Mouse (Mus musculus): Measurements from ENCODE around the gene Il12rb1. TPM values are rescaled to one million over a fixed set of nuclear protein-coding genes. Genes with fewer than 3 reads are reported as not detected.
"Not testable (repeated sequence)": the region's sequence is repeated elsewhere in the genome, so short reads cannot be mapped to it uniquely, and the experiment has no call there.

Gene Il12rb1
- total RNA-seq, 2 experiments from 2014 or later = 0.15 to 0.31 TPM

DNA sequence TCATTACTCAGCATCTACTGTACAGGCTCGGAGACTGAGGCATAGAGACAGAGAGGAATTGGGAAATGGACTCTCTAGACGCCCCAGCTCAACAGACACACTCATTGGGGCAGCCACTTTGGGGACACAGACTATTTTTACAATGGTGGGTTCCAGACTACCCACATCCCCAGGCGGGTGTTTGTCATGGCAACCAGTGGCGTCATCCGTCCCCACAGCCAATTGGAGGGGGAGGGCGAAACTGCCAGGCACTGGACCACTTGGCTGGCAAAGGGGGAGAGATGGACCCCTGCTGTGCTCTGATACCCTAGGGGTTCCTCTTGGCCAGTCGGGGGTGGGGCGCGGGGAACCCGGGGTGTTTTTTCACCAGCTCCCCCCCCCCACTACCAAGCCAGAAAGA, 7.6 kb upstream of the Il12rb1 start:
- no peak for DNase-seq

DNA sequence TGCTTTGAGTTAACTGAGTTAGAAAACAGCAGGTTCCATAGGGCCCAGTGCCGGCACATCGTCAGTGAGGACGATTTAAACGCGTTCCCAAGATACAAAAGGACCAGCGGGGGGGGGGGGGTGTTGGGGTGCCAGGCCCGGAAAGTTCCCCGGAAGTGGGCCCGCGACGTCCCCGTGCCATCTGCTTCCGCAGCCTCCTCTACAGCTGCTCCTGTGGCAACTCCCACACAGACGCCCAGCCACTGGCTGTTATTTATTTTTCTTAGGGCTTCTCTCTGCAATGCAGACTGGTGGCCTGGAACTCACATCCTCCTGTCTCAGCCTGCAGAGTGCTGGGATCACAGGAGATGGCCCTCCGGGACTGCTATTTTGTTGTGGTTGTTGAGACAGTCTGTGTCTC, 7.1 kb upstream of the Il12rb1 start:
- DNase-seq = peak in 1 of 2 experiments; percentile 43

DNA sequence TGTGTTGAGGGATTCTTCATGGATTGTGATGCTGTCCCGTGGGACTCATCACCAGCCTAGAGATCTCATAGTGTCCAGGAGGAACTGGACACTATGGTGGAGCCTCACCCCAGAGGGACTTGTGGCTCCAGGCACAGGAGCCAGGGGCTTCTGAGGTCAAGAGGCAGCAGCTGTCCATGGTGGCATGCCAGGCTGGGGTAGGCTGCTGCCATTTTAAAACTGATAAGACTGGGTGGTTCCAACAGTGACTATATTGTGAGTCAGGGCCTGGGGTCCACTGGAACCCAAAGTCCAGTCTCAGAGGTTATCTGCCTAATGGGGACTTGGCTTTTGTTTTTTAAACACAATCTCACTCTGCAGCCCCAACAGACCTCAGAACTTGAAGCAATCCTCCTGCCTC, 6.4 kb upstream of the Il12rb1 start:
- no peak for DNase-seq

- DNase-seq = no peak
Measured at GRCm38 (mm10) chr8:70802786-70803510, 5.3 kb upstream of the Il12rb1 start.

GRCm38 (mm10) chr8:70803761-70804480, 4.3 kb upstream of the Il12rb1 start:
- peak; percentile 64 to 76 for DNase-seq

DNA sequence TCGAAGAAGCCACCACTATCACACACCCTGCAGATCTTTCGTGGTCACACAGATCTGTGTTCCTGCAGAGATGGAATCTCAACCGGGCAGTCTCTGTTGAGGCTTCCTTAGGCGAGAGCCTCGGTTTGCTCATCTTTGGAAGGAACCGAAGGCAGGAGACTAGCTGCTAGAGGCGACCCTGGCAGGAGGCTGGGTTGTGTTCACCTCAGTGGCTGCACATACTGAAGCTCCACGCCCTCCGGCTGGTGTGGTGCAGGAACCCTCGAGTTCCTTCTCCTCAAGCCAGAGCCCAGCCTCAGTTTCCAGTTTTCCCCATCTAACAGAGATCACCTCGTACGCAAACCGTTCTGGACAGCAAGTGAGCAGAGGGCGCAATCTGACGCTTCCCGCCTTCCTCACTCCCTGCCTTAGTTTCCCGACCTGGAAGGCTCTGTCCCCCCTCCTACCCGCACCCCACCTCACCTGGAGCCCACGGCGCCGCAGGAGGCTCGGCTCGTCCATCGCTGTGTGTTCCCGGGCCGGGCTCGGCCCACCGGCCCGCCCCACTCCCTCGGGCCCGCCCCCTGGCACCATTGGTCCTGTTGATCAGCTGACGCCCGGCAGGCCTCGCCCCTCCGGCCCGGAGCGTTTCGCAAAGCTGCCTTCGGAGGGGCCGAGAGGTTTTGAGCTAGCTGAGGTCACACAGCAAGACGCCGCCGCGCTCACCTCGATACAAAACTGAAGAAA, 3.6 kb upstream of the Il12rb1 start, which contains the start of gene Mast3:
TSS of gene Mast3 (minus strand) at position 574 of the 726 bp plus-strand sequence.
- peak; percentile 89 to 93 for DNase-seq

- peak; percentile 52 to 83 for DNase-seq
Measured at GRCm38 (mm10) chr8:70806541-70806940, 1.7 kb upstream of the Il12rb1 start.

DNA sequence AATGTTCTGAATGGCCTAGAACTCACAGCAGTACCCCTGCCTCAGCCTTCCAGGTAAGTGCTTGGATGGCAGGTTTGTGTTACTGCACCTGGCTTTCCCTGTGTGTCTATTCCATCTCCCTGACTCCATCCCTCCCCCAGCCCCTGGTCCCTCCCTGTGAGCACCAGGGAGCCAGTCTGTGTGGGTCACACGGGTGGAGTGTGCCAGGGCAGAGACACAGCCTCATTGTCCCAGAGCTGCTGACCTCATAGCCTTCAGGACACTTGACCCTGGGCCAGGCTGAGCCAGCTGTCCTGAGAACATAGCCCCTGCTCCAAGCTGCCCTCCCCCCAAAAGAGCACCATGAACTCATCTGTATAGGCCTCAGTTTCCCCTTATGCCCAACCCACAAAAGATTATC, 945 bp upstream of the Il12rb1 start:
- DNase-seq = no peak

GRCm38 (mm10) chr8:70808955-70809701, 879 bp downstream of the Il12rb1 start:
- DNase-seq = no peak

GRCm38 (mm10) chr8:70810962-70811680, 2.9 kb downstream of the Il12rb1 start:
- no peak for DNase-seq

DNA sequence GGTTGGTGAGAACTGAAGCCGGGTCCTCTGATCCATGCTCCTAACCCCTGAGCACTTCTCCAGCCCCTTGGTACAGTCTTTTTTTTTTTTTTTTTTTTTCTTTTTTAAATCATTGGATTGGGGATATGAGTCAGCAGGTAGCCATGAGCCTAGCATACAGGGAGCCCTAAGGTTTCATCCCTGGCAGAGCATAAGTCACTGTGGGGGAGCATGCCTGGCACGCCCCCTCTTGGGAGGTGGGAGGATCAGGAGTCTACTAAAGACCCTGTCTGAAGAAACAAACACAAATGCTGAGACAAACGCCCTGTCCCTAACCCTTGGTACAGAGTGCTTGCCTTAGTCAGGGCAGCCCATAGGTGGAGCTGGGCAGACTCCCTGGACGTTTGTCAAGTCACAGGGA, 3.8 kb downstream of the Il12rb1 start:
- no peak for DNase-seq

DNA sequence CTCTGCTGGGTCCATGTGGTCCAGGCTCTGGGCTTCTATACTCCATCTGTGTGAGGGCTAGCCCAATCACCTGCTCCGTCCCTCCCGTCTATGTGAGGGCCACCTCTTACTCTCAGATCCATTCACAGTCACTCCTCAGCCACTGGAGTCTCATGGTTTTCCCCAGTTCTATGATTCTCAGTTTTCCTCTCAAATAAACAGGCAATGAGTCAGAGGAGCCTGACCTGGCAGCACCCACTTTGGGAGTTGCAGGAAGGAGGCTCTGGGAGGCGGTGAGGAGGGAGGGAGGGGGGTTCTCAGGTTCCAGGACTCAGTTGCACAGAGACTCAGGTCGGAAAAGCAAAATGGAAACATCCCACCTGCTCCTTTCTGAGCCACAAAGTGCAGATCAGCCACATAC, 4.6 kb downstream of the Il12rb1 start:
- DNase-seq = no peak

DNA sequence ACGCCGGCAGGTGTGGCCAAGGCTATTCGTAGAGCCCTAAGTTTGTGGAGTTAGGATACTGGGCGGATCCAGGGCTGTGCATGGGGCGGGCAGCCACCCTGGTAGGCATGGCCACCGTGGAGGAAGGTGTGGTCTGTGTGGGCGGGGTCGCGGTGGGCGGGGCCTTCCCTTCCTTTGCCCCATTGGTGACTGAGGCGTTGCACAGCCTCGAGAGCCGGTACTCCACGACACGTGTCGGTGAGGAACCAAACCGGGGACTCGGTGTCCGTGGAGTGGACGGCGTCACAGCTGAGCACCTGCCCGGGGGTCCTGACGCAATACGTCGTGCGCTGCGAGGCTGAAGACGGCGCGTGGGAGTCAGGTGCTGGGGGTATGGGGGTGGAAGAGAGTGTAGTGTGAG, 8.4 kb downstream of the Il12rb1 start:
- DNase-seq = peak; percentile 44 to 47

DNA sequence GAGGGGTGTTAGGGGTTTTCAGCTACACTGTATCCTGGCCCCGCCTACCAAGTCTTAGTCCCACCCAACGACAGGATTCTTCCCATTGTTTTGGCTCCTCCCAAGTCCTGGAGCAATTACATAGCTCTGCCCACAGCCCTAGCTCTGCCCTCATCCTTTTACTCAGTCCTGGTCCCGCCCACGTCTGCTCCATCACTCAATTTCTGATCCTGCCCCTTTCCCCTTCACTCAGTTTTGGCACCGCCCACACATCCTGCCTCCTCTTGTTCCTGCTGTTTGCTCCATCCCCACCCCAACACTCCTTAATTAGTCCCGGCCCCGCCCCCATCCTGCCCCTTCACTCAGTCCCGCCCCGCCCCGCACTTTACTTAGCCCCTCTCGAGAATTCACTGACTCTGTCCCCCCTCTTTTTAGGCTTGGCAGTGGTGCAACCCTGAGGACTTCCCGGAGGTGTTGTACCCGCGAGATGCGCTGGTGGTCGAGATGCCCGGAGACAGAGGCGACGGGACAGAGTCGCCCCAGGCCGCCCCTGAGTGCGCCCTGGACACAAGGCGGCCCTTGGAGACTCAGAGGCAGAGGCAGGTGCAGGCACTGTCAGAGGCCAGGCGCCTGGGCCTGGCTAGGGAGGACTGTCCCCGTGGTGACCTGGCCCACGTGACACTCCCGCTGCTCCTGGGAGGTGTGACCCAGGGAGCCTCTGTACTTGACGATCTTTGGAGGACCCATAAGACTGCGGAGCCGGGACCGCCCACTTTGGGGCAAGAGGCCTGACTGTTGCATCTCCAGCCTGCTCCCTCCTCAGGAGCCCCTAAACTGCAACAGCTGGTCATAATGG, 12.1 kb downstream of the Il12rb1 start:
- DNase-seq = peak; percentile 73 to 89

GRCm38 (mm10) chr8:70821399-70821962, 13.2 kb downstream of the Il12rb1 start:
- DNase-seq = peak; percentile 68 to 86

DNA sequence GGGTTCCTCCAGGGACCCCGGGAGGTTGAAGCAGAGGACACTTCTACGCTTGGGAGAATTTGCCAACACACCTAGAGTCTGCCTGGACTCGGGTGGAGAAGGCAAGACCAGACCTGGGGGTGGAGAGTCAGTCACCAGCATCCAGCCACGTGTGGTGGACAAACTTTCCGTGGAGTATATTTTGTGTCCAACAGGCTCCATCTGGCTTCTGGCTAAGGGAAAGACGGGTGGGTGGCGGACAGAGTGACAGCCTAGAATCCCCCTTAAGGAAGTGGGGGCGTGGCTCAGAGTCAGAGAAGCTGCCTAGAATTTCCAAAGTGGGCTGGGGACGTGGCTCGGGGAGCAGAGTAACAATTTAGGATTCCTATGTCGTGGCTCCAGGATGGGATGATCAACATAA, 13.7 kb downstream of the Il12rb1 start:
- DNase-seq = no peak

DNA sequence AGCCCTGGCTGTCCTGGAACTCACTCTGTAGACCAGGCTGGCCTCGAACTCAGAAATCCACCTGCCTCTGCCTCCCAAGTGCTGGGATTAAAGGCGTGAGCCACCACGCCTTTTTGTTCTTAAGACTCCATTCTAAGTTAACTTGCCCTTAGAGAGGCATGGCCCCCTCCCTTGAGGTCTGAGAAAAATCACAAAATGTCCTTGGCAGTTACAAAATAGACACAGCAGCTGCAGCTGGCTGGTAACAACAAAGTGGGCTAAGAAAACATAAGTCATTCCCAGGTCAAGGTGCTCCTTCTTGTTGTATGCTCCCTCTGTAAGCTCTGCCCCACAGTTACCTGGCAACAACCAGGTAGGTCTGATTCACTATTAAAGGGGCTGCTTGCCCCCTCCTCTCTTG, 14.3 kb downstream of the Il12rb1 start:
- not testable (repeated sequence) for DNase-seq

DNA sequence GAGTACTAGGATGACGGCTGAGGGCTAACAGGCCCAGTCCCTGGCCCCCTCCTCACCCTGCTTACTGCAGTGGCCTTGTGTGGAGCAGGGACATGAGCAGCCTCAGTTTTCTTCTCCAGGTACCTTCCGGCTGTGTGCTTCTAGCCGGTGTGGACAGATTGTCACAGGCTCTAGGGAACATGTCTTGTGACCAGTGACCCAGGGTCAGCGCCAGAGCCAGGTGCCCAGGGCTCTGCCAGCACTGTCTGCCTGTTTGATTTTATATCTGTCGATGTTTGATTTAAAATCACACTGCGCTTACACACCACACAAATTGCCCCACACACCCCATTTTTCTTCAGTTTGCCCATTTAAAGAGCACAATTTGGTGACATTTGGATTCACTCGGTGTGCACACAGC, 15.6 kb downstream of the Il12rb1 start:
- no peak for DNase-seq

GRCm38 (mm10) chr8:70825816-70826215, 17.6 kb downstream of the Il12rb1 start:
- DNase-seq = no peak

GRCm38 (mm10) chr8:70827010-70827409, 18.8 kb downstream of the Il12rb1 start:
- no peak for DNase-seq
